Mouse (Mus musculus) thymus, postnatal 4 days (tissue): ENCODE results near the gene Orm3.
A peak's percentile ranks its signal among the peaks of the same experiment; 100 is the strongest.

Experiments
- DNase-seq: peaks from one replicate; pipeline ENCODE4 v3.0.0; 2021

The Orm3 gene

GRCm38 (mm10) chr4:63403040-63403959 is 47.3 kb downstream of the Orm3 start, which contains the start of gene Akna:
Akna (minus strand) TSS chr4:63403354.
- DNase-seq: peak; percentile 87

DNA sequence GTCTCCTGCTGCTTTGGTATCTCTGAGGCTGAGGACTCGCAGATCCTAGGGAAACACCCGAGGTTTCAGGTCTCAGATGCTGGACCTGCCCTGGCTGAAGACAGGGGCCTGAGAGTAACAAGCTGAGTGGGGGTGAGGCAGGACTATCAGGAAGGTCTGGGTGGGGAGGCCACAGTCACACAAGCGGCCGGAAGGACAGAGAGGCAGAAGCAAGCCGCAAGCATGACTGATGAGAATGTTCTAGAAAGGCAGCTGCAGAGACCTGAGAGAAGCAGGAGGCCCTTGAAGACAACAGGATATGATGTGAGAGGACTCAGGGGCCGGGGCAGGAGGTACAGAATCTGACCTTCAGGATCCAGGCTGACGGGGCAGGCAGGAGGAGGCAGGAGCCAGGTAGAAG is 48.2 kb downstream of the Orm3 start:
- peak; percentile 70 for DNase-seq

DNA sequence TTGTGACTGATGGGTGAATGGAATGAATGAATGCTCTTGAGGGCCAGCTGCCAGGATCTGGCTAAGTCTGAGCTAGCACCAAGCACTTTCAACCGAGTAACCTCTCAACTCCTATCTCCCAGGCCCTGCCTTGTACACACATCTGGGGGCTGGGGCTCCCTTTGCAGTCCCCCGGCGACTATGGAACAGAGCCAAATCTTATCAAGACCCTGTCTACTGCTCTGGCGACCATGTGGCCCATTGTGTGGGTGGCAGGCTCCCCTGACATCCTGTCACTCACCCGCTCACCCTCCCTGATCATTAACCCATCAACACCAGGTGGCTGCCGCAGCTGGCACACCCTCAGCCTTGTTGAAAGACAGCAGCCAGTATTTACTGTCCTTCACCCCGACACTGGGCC is 49.1 kb downstream of the Orm3 start:
- peak; percentile 70 for DNase-seq

DNA sequence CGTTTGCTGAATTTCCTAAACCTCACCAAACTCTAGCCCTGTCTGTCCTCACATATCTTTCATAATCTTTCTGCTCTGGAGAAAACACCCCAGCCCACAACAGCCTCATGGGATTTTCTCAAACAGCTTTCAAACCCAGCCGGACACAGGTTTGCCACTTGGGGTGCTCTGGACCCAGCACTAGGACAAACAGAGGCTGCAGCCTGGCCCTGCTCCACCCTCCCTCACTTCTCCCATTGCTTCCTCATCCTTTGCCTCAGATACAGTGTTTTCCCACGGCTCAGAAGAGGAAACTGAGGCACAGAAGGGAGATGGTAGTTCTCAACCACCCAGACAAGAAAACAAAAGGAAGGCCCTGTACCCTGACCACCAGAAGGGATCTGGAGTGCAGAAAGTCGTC is 49.7 kb downstream of the Orm3 start:
- DNase-seq: peak; percentile 28

GRCm38 (mm10) chr4:63408247-63408646 is 52.3 kb downstream of the Orm3 start:
- DNase-seq: no peak

- DNase-seq: peak; percentile 79
These were observed 52.7 kb downstream of the Orm3 start for GRCm38 (mm10) chr4:63408649-63409048.
